Mouse (Mus musculus) lung, postnatal 0 days (tissue): ENCODE results near the gene Tlr8.
"Not testable (repeated sequence)": the region's sequence is repeated elsewhere in the genome, so short reads cannot be mapped to it uniquely, and the experiment has no call there.

Source experiments
- CTCF ChIP-seq: IDR thresholded peaks from 2 replicates; pipeline ENCODE4 v1.5.1; 2016; ENCODE audit warnings: antibody characterized with exemption, mild to moderate bottlenecking
- EP300 ChIP-seq: IDR thresholded peaks from 2 replicates; pipeline ENCODE4 v1.6.1; 2016; ENCODE audit warnings: antibody characterized with exemption, mild to moderate bottlenecking, control low read depth

DNA sequence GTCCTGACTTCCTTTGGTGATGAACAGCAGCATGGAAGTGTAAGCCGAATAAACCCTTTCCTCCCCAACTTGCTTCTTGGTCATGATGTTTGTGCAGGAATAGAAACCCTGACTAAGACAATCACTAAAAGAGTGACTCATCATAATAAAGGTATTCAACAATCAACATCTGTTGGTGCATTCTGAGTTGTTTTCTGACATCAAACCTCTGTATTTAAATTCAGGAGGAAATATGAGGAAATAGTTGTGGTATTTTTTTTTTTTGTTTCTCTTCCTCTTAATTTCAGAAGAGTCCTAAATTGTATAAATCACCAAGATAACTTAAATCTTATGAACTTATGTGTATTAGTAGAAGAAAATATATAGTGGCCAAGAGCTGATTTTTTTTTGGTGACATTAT is 37.9 kb upstream of the Tlr8 start:
- not testable (repeated sequence) for TF ChIP-seq CTCF, EP300
